ENCODE assay signal across 10 mouse cellular contexts in genomic region chr9:18779476-18779875, GRCm38 (mm10). TPM values are rescaled to one million over a fixed set of nuclear protein-coding genes. Genes with fewer than 3 reads are reported as not detected.
DNase-seq lines count a peak whose midpoint lies in the region; ATAC-seq lines count a peak whose summit lies in the region.
"Had no signal": no experiment of that assay in that cellular context is flagged by ENCODE, and none has a peak within 500 bp of the region (broad histone marks: within the 10 kb centered on the region; RNA-seq: fewer than 3 reads in every experiment).

No protein-coding gene starts in this region.

- H3K9ac ChIP-seq in forebrain, embryonic 11.5 days (ENCODE audit: low read length) = no peak overlapping the region
- no peak overlapping the region for H3K9ac ChIP-seq in midbrain, embryonic 12.5 days (replicated peaks)
- H3K9ac ChIP-seq: embryonic facial prominence, embryonic 15.5 days; lung, embryonic 14.5 days had no signal

- DNase-seq in forebrain, embryonic 11.5 days (ENCODE audit: low spot score) = peak; percentile 53
- DNase-seq in forebrain, embryonic 10.5 days (ENCODE audit: extremely low spot score, low spot score) = no peak
- DNase-seq in WW6 (ENCODE audit: low read depth, low spot score) (peak; percentile 18), adipocyte (ENCODE audit: low spot score) (no peak), MN1 (ENCODE audit: low spot score) (no peak)
- peak; percentile 16 for DNase-seq in hindbrain, embryonic 10.5 days (ENCODE audit: low spot score)
- DNase-seq: lung, embryonic 14.5 days had no signal

- no peaks in the 10 kb centered on the region for H3K27me3 ChIP-seq in forebrain, embryonic 11.5 days (ENCODE audit: control insufficient read depth, insufficient read depth, low read length)
- no peaks in the 10 kb centered on the region for H3K27me3 ChIP-seq in forebrain, embryonic 10.5 days (ENCODE audit: poor library complexity, severe bottlenecking)
- no peaks in the 10 kb centered on the region for H3K27me3 ChIP-seq in hindbrain, embryonic 10.5 days (ENCODE audit: insufficient read depth, poor library complexity, severe bottlenecking)
- no peaks in the 10 kb centered on the region for H3K27me3 ChIP-seq in midbrain, embryonic 12.5 days
- H3K27me3 ChIP-seq: embryonic facial prominence, embryonic 15.5 days had no signal

- no peak overlapping the region for H3K4me3 ChIP-seq in forebrain, embryonic 11.5 days (ENCODE audit: low read depth, low read length)
- H3K4me3 ChIP-seq in forebrain, embryonic 10.5 days = no peak overlapping the region
- peak overlapping the region; percentile 28; the same call in 1 of the 2 replicates for H3K4me3 ChIP-seq in hindbrain, embryonic 10.5 days
- H3K4me3 ChIP-seq in midbrain, embryonic 12.5 days = no peak overlapping the region
- H3K4me3 ChIP-seq: embryonic facial prominence, embryonic 15.5 days had no signal

- peak; percentile 64; the same call in 1 of the 2 replicates for ATAC-seq in forebrain, embryonic 11.5 days (replicated peaks; ENCODE audit: low FRiP score)
- ATAC-seq in midbrain, embryonic 12.5 days (ENCODE audit: low FRiP score, low read depth) = peak; percentile 73
- ATAC-seq in megakaryocyte progenitor cell, adult 5-6 weeks (replicated peaks; ENCODE audit: poor library complexity) = no peak

- no peak overlapping the region for H3K27ac ChIP-seq in forebrain, embryonic 11.5 days (ENCODE audit: low read depth, low read length)
- no peak overlapping the region for H3K27ac ChIP-seq in forebrain, embryonic 10.5 days
- peak overlapping the region; percentile 50; the same call in 1 of the 2 replicates for H3K27ac ChIP-seq in hindbrain, embryonic 10.5 days
- H3K27ac ChIP-seq in midbrain, embryonic 12.5 days (replicated peaks) = no peak overlapping the region
- H3K27ac ChIP-seq: embryonic facial prominence, embryonic 15.5 days had no signal

- H3K4me1 ChIP-seq in forebrain, embryonic 11.5 days (replicated peaks; ENCODE audit: control insufficient read depth, insufficient read depth, low read length) = no peaks in the 10 kb centered on the region
- no peaks in the 10 kb centered on the region for H3K4me1 ChIP-seq in forebrain, embryonic 10.5 days
- H3K4me1 ChIP-seq in hindbrain, embryonic 10.5 days (replicated peaks) = 0 out of 2 replicates have a peak, but pooled peaks cover 4% of the 10 kb centered on the region
- no peaks in the 10 kb centered on the region for H3K4me1 ChIP-seq in midbrain, embryonic 12.5 days
- H3K4me1 ChIP-seq: embryonic facial prominence, embryonic 15.5 days had no signal

- WGBS in forebrain, embryonic 11.5 days = 69% methylated on average over 24 of the region's 24 CpGs
- WGBS in forebrain, embryonic 10.5 days = 69% methylated on average over 24 of the region's 24 CpGs
- WGBS in hindbrain, embryonic 10.5 days = 64% methylated on average over 24 of the region's 24 CpGs
- WGBS in midbrain, embryonic 12.5 days = 66% methylated on average over 24 of the region's 24 CpGs

- H3K4me2 ChIP-seq in forebrain, embryonic 11.5 days (ENCODE audit: low read depth, low read length, severe bottlenecking) = no peak overlapping the region
- H3K4me2 ChIP-seq in midbrain, embryonic 12.5 days (replicated peaks) = no peak overlapping the region
- H3K4me2 ChIP-seq: embryonic facial prominence, embryonic 15.5 days; lung, embryonic 14.5 days had no signal

- no peaks in the 10 kb centered on the region for H3K36me3 ChIP-seq in forebrain, embryonic 11.5 days (ENCODE audit: control insufficient read depth, insufficient read depth, low read length)
- no peaks in the 10 kb centered on the region for H3K36me3 ChIP-seq in forebrain, embryonic 10.5 days (replicated peaks)
- no peaks in the 10 kb centered on the region for H3K36me3 ChIP-seq in hindbrain, embryonic 10.5 days
- no peaks in the 10 kb centered on the region for H3K36me3 ChIP-seq in midbrain, embryonic 12.5 days
- H3K36me3 ChIP-seq: embryonic facial prominence, embryonic 15.5 days had no signal

- no peaks in the 10 kb centered on the region for H3K9me3 ChIP-seq in forebrain, embryonic 11.5 days (ENCODE audit: control insufficient read depth, low read length)
- H3K9me3 ChIP-seq in forebrain, embryonic 10.5 days = peaks cover 9% of the 10 kb centered on the region; the same call in 1 of the 2 replicates
- H3K9me3 ChIP-seq in hindbrain, embryonic 10.5 days = peaks cover 10% of the 10 kb centered on the region
- H3K9me3 ChIP-seq in midbrain, embryonic 12.5 days = no peaks in the 10 kb centered on the region
- H3K9me3 ChIP-seq: embryonic facial prominence, embryonic 15.5 days had no signal

RNA-seq across cellular contexts. Expression of gene Olfr24, which starts 15.7 kb away (rescaled TPM):
- not detected in 2 replicates for polyA plus RNA-seq in forebrain, embryonic 11.5 days (2014; fragmentation: Nextera tagmentation; extraction: Ambion mirVana)
- not detected in 2 replicates for polyA plus RNA-seq in forebrain, embryonic 10.5 days (2016; fragmentation: Nextera tagmentation; extraction: Ambion mirVana)
- polyA plus RNA-seq in hindbrain, embryonic 10.5 days (2016; fragmentation: Nextera tagmentation; extraction: Ambion mirVana) = not detected in 2 replicates
- polyA plus RNA-seq in midbrain, embryonic 12.5 days (2016; fragmentation: Nextera tagmentation; extraction: Ambion mirVana) = not detected in 2 replicates
- not detected in 2 replicates for total RNA-seq in megakaryocyte progenitor cell, adult 5-6 weeks (2015)
- total RNA-seq in megakaryocyte progenitor cell, adult 5-6 weeks (2017) = not detected in 2 replicates
- polyA plus RNA-seq: lung, embryonic 14.5 days had no signal

RNA-seq across cellular contexts. Expression of gene Olfr828, which starts 39.9 kb away (rescaled TPM):
- not detected in 2 replicates for polyA plus RNA-seq in forebrain, embryonic 11.5 days (2014; fragmentation: Nextera tagmentation; extraction: Ambion mirVana)
- polyA plus RNA-seq in forebrain, embryonic 10.5 days (2016; fragmentation: Nextera tagmentation; extraction: Ambion mirVana) = not detected in 2 replicates
- not detected in 2 replicates for polyA plus RNA-seq in hindbrain, embryonic 10.5 days (2016; fragmentation: Nextera tagmentation; extraction: Ambion mirVana)
- not detected in 2 replicates for polyA plus RNA-seq in midbrain, embryonic 12.5 days (2016; fragmentation: Nextera tagmentation; extraction: Ambion mirVana)
- not detected in 2 replicates for total RNA-seq in megakaryocyte progenitor cell, adult 5-6 weeks (2015)
- total RNA-seq in megakaryocyte progenitor cell, adult 5-6 weeks (2017) = not detected in 2 replicates
- polyA plus RNA-seq: embryonic facial prominence, embryonic 15.5 days; lung, embryonic 14.5 days had no signal

Comparison
In these comparisons a context has a peak if more than half of its experiments do, and no peak if none do; other contexts are left out.
1. DNase-seq: peak in forebrain, embryonic 11.5 days (single experiment), WW6 (single experiment) and hindbrain, embryonic 10.5 days (single experiment); none in forebrain, embryonic 10.5 days (single experiment), adipocyte (single experiment) and MN1 (single experiment).